Mouse (Mus musculus) hindbrain, embryonic 12.5 days (tissue): ENCODE measurements around the gene Mfsd4a. TPM values are rescaled to one million over a fixed set of nuclear protein-coding genes. Genes with fewer than 3 reads are reported as not detected.

Experiments used
- polyA plus RNA-seq: library from polyadenylated mRNA; unstranded; fragments of >200 nt; fragmentation: Nextera tagmentation; extraction: Ambion mirVana; gene quantifications from 2 replicates; pipeline ENCODE4 v1.2.1, GENCODE M21; 2016

Mfsd4a gene
- polyA plus RNA-seq, 1 experiment from 2014 or later = 15.4 TPM

Other genes starting within 250 kb of the Mfsd4a start
- gene Slc41a1, start 240.6 kb downstream of the Mfsd4a start, polyA plus RNA-seq = 11.5 and 12.2 TPM in 2 replicates
- gene Rab29, start 200.8 kb downstream of the Mfsd4a start, polyA plus RNA-seq = 11.0 and 14.1 TPM in 2 replicates
- gene Nucks1, start 157.5 kb downstream of the Mfsd4a start, polyA plus RNA-seq = 97.4 and 103 TPM in 2 replicates
- 5.6 and 6.4 TPM in 2 replicates for gene Slc45a3, start 105.1 kb downstream of the Mfsd4a start, polyA plus RNA-seq
- 18.5 and 21.7 TPM in 2 replicates for gene Elk4, start 60.5 kb downstream of the Mfsd4a start, polyA plus RNA-seq
- gene Cdk18, start 71.6 kb upstream of the Mfsd4a start, polyA plus RNA-seq = 0.99 and 1.4 TPM in 2 replicates
- 10.8 and 12.7 TPM in 2 replicates for gene Lemd1, start 123.4 kb upstream of the Mfsd4a start, polyA plus RNA-seq
- 3.6 and 4.1 TPM in 2 replicates for gene AC124108.1, start 123.4 kb upstream of the Mfsd4a start, polyA plus RNA-seq
- 0.49 TPM in 1 of 2 replicates, not detected in the other for gene Gm10188, start 161.7 kb upstream of the Mfsd4a start, polyA plus RNA-seq
- 5.1 and 5.3 TPM in 2 replicates for gene Klhdc8a, start 230.6 kb upstream of the Mfsd4a start, polyA plus RNA-seq
- 29.7 and 30.0 TPM in 2 replicates for gene Nuak2, start 248.1 kb upstream of the Mfsd4a start, polyA plus RNA-seq